Mouse (Mus musculus): ENCODE results near the gene Olfr525. TPM values are rescaled to one million over a fixed set of nuclear protein-coding genes. Genes with fewer than 3 reads are reported as not detected.

The Olfr525 gene
- not detected for total RNA-seq (2021)

GRCm38 (mm10) chr7:140320558-140320957, at the start of gene Olfr525:
Gene Olfr525 (plus strand): TSS chr7:140320858.
- no peak for DNase-seq
- intact Hi-C loops (cut with DNase I) = no loop called here

GRCm38 (mm10) chr7:140295746-140296145, 24.9 kb upstream of the Olfr525 start:
- intact Hi-C loops (cut with DNase I) = no loop called here
- no peak for DNase-seq

- intact Hi-C loops (cut with DNase I) = no loop called here
- DNase-seq = no peak
These were observed 23.8 kb upstream of the Olfr525 start for GRCm38 (mm10) chr7:140296876-140297275.

- no peak for DNase-seq
- intact Hi-C loops (cut with DNase I) = no loop called here
These were observed 21.2 kb upstream of the Olfr525 start for GRCm38 (mm10) chr7:140299416-140299815.

- DNase-seq = no peak
- intact Hi-C loops (cut with DNase I) = no loop called here
These were observed 735 bp upstream of the Olfr525 start for GRCm38 (mm10) chr7:140319861-140320385.

- no peak for DNase-seq
- intact Hi-C loops (cut with DNase I) = no loop called here
These were observed 477 bp downstream of the Olfr525 start for GRCm38 (mm10) chr7:140321135-140321534.

- no peak for DNase-seq
- intact Hi-C loops (cut with DNase I) = no loop called here
These were observed 9.2 kb downstream of the Olfr525 start for GRCm38 (mm10) chr7:140329766-140330304.

- intact Hi-C loops (cut with DNase I) = no loop called here
- DNase-seq = no peak
These were observed 13.1 kb downstream of the Olfr525 start, which contains the start of gene Olfr527 for GRCm38 (mm10) chr7:140333717-140334116. Gene Olfr527 (plus strand): TSS chr7:140334017.

- intact Hi-C loops (cut with DNase I) = no loop called here
- no peak for DNase-seq
These were observed 40.9 kb downstream of the Olfr525 start, which contains the start of gene Olfr60 for GRCm38 (mm10) chr7:140361571-140361970. Gene Olfr60 (minus strand): TSS chr7:140361671.

- intact Hi-C loops (cut with DNase I) = no loop called here
- DNase-seq = no peak
These were observed 53.6 kb downstream of the Olfr525 start for GRCm38 (mm10) chr7:140374300-140374699.

- no peak for DNase-seq
- intact Hi-C loops (cut with DNase I) = no loop called here
These were observed 55.6 kb downstream of the Olfr525 start, which contains the start of gene Olfr530 for GRCm38 (mm10) chr7:140376231-140376630. Gene Olfr530 (minus strand): TSS chr7:140376331.

GRCm38 (mm10) chr7:140376911-140377310, 56.3 kb downstream of the Olfr525 start:
- intact Hi-C loops (cut with DNase I) = no loop called here

More at GRCm38 (mm10) chr7:140376911-140377310, 56.3 kb downstream of the Olfr525 start:
- DNase-seq = no peak

Other genes starting within 250 kb of the Olfr525 start
- not detected for gene Caly, start 238.3 kb upstream of the Olfr525 start, total RNA-seq (2021)
- not detected for gene Prap1, start 227.5 kb upstream of the Olfr525 start, total RNA-seq (2021)
- gene Fuom, start 218.4 kb upstream of the Olfr525 start, total RNA-seq (2021) = 10 to 100 TPM; 72.7 to 79.5 TPM
- gene Paox, start 205.1 kb upstream of the Olfr525 start, total RNA-seq (2021) = 1 to 10 TPM; 3.3 to 5.1 TPM
- 100 to 1,000 TPM; 458 to 480 TPM for gene Echs1, start 204.4 kb upstream of the Olfr525 start, total RNA-seq (2021)
- 10 to 100 TPM; 24.7 to 28.3 TPM for gene Mtg1, start 183.3 kb upstream of the Olfr525 start, total RNA-seq (2021)
- gene Sprn, start 166.0 kb upstream of the Olfr525 start, total RNA-seq (2021) = 1 to 10 TPM in 1 of 2 experiments, under 1 TPM in 1; 0.46 to 1.0 TPM
- gene Olfr522, start 156.1 kb upstream of the Olfr525 start, total RNA-seq (2021) = not detected
- gene Olfr523, start 147.6 kb upstream of the Olfr525 start, total RNA-seq (2021) = not detected
- not detected for gene Olfr524, start 114.9 kb upstream of the Olfr525 start, total RNA-seq (2021)
- not detected for gene Cd163l1, start 102.6 kb upstream of the Olfr525 start, total RNA-seq (2021)
- not detected for gene 5830411N06Rik, start 73.6 kb upstream of the Olfr525 start, total RNA-seq (2021)
- not detected for gene Olfr527, start 13.2 kb downstream of the Olfr525 start, total RNA-seq (2021)
- not detected for gene Olfr60, start 40.8 kb downstream of the Olfr525 start, total RNA-seq (2021)
- not detected for gene Olfr530, start 55.5 kb downstream of the Olfr525 start, total RNA-seq (2021)
- gene Olfr531, start 82.1 kb downstream of the Olfr525 start, total RNA-seq (2021) = not detected
- gene Olfr532, start 100.8 kb downstream of the Olfr525 start, total RNA-seq (2021) = not detected
- gene Olfr533, start 142.5 kb downstream of the Olfr525 start, total RNA-seq (2021) = not detected
- not detected for gene Olfr535, start 163.4 kb downstream of the Olfr525 start, total RNA-seq (2021)
- not detected for gene Olfr536, start 186.5 kb downstream of the Olfr525 start, total RNA-seq (2021)
- gene Olfr538, start 247.0 kb downstream of the Olfr525 start, total RNA-seq (2021) = not detected

Data from heart, postnatal 36 days (tissue).